Mouse (Mus musculus) right cerebral cortex, postnatal 25 days (tissue): ENCODE results near the gene Ddx49.

Experiments
- DNase-seq: peaks from one replicate; pipeline ENCODE4 v3.0.0; 2022

The Ddx49 gene

GRCm38 (mm10) chr8:70316511-70317504 lies 14.5 kb upstream of the Ddx49 start:
- DNase-seq, result peak; percentile 88

DNA sequence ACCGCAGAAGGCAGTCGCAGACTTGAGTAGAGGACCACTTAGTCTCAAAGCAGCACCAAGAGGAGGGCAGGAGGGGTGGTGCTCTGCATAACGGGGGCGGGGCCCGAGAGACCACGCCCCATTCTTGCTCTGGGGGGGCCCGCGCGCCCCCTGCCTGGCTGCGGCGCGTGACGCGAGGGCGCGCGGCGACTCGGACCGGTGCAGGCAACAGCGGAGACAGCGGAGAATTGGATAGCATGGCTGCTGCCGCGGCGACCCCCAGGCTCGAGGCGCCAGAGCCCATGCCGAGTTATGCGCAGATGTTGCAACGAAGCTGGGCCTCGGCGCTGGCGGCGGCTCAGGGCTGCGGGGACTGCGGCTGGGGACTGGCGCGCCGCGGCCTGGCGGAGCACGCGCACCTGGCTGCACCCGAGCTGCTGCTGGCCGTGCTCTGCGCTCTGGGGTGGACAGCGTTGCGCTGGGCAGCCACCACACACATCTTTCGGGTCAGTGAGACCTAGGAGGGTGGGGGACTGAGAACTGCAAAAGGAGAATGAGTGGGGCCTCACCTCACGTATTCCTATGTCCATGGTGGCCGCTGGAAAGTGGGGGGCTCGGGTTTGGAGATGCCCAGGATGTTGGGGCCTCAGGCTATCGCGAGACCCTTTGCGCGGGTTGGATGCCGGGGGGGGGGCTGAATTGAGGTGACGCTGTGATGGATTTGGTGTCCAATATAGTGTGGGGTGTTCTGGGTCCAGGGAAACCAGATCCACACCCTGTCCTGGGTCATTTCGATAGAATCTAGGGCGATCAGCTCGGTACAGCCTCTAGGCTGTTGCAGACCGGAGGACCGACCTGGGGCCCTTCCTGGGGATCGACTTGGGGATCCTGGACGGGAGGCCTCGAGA lies 13.6 kb upstream of the Ddx49 start, which contains the start of gene Cers1:
Gene Cers1, plus strand, starts transcription at position 152 of the 887 bp plus-strand sequence.
- peak; percentile 87 for DNase-seq

DNA sequence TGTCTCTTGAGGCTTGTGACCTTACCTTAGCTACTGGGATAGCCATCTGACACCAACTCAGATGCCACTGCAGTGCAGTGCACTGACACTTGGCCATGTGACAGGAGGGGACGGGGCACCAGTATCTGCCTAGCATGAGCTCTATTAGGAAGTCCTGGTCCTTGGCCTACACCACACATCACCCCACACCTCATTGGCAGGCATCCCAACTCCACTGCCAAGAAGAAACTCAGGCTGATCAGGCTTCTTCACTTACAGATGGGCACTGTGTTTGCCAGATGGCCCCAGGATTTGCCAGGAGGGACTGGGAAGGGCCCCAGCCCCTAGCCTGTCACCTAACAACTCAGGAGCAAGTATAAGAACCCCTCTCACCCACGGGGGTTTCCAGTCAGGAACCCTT lies 11.1 kb upstream of the Ddx49 start:
- DNase-seq, result no peak

- DNase-seq, result no peak
Measured at GRCm38 (mm10) chr8:70309311-70309710, 7.0 kb upstream of the Ddx49 start.

DNA sequence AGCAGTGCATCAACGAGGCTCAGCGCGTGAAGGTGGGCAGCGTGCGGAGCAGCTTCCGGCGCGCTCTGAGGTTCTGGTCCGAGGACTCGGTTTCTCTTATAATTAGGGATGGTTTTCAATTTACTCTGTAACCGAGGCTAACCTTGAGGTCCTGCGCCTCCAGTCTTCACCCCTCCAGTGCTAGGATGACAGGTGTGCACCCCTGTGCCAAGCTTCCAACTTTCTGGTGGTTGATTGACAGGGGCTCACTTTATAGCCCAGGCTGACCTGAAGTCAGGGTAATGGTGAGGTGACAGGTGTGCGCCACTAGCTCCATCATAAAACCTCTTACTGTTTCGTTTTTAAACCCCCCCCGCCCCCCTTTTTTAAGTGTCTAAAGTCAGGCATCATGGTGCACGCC lies 612 bp upstream of the Ddx49 start:
- DNase-seq, result no peak

DNA sequence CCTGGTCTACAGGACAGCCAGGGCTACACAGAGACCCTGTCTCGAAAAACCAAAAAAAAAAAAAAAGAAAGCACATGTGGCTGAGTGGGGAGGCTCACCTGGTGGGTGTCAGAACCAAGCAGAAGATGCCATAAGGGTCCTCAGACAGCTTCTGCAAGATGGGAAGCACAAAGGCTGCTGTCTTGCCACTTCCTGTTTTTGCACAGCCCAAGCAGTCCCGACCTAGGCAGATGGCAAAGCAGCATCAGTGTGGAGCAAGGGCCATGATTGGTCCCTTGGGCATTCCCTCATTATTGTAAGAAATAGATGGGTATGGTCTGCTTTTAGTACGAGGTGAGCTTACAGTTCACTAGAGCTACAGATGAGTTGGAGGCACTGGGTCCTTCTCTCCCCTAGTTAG lies 1.4 kb downstream of the Ddx49 start:
- DNase-seq, result no peak

DNA sequence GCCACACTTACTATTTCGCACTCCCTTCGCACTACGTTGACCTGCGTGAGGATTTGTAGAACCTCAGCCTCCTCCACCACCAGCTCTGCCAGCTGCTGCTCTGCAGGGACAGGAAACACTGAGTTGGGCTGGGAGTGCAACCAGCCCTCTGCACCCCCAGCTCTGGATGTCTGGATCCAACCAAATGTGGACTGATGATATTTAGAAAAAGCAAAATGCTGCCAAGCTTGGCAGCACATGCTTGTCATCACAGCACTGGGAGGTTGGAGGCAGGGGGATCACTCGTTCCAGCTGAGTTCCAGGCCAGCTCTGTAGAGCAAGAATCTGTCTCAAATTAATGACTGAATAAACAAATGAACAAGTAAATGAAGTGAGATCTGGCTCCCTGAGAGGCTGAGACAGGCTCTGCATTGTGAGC lies 8.3 kb downstream of the Ddx49 start:
- DNase-seq, result no peak

DNA sequence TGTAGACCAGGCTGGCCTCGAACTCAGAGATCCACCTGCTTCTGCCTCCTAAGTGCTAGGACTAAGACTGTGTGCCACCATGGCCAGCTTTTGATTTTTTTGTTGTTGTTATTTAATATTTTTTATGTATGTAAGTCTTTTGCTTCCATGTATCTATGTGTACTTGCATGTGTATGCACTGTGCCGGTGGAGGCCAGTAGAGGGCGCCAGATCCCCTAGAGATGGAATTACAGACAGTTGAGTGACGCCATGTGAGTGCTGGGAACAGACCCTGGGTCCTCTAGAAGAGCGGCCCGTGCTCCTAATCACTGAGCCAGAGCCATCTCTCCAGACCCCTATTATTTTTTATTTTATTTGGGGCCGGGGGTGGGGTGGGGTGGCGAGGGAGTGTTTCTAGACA lies 15.6 kb downstream of the Ddx49 start:
- DNase-seq, result no peak

- no peak for DNase-seq
Measured at GRCm38 (mm10) chr8:70285304-70285703, 17.0 kb downstream of the Ddx49 start.

DNA sequence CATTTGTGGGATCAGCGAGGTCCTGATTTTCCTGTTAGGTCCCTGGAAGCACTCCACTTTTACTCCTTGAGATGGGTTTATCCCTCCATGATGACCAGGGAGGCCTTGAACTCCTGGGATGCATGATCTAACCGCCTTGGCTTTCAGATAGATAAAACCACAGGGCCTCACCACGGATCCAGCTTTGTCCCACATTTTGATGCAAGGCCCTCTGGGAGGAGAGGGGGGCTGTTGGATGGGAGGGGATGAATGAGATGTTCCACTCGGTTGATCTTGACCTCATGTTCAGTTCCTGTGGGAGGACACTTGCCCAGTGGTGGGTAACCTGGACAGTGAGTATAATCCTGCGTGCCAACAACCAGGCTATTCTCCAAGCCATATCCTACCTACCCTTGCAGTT lies 17.9 kb downstream of the Ddx49 start:
- DNase-seq, result no peak

- DNase-seq, result peak; percentile 20
Measured at GRCm38 (mm10) chr8:70283136-70284077, 18.9 kb downstream of the Ddx49 start.

- DNase-seq, result peak; percentile 79
Measured at GRCm38 (mm10) chr8:70282603-70283135, 19.6 kb downstream of the Ddx49 start, which contains the start of gene Homer3. Gene Homer3, plus strand, starts transcription at chr8:70282827.

GRCm38 (mm10) chr8:70281001-70281400 lies 21.3 kb downstream of the Ddx49 start:
- DNase-seq, result no peak

DNA sequence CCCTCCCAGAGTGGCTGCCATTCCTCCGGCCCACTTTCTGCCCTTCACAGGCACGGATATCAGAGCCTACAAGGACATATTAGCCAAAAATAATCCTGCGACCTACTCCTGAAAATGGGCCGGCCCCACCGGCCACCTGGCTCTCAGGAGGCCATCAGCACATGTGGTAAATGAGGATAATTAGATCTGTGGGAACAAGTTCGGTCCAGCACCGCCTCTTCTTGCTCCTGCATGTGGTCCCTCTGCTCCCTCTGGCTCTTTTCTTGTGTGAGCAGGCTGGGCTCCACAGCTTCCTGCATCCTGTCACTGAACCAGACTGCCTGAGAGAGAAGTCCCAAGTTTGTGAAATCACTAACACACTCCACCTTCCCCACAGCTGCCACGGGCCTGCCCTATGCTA lies 23.0 kb downstream of the Ddx49 start:
- no peak for DNase-seq

DNA sequence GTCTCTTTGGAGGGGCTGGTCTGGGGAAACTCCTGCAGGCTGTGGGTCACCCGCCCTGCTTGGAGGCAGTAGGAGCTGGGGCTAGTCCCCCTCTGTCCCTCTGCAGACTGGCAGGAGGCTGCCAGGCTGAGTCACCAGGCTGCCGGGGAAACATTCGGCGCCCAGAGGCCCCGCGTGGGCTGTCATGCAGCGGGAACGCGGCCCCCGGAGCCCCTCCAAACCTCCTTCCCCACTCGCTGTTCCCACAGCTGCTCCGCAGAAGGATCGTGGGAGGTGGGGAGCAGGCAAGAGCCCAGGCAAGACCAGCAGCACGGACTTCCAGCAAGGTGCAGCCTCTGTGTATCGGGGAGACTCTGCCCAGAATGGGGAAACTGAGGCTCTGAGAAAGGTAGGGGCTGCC lies 24.1 kb downstream of the Ddx49 start:
- DNase-seq, result peak; percentile 25

GRCm38 (mm10) chr8:70276476-70276875 lies 25.8 kb downstream of the Ddx49 start:
- no peak for DNase-seq

DNA sequence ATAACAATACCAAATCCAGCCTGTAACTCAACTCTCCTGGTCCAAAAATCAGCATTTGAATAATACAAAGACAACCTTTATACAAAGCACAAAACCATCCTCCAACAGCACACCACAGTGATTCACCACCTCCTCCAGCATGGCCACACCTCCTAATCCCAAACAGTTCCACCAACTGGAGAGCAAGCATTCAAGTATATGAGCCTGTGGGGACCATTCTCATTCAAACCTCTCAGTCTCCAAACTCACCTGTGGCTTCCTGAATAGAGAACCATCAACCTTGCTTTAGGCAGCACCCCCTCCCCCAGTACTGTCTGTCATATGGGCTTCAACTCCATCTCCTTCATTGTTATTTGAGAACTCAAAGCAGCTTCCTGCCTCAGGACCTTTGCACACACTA lies 27.9 kb downstream of the Ddx49 start:
- DNase-seq, result no peak

DNA sequence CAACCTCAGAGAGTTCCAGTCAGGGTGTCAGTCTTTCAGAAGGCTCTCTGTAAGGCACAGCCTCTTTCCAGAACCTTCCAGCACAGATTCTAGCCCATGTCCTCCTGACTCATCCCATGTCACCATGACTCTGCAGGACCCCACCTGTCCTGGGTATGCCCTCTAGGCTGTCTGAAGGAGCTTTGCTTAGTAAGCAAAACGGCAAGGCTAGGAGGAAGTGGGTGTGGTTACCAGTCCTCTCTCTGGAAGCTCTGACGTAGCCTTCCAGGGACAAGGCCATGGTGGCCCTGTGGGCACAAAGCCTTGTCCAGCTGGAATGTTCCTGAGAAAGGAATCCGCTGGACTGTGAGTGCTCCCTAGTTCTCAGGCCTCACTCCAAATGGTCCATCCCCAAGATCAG lies 29.3 kb downstream of the Ddx49 start:
- no peak for DNase-seq

- DNase-seq, result peak; percentile 24
Measured at GRCm38 (mm10) chr8:70268799-70269565, 33.3 kb downstream of the Ddx49 start.

DNA sequence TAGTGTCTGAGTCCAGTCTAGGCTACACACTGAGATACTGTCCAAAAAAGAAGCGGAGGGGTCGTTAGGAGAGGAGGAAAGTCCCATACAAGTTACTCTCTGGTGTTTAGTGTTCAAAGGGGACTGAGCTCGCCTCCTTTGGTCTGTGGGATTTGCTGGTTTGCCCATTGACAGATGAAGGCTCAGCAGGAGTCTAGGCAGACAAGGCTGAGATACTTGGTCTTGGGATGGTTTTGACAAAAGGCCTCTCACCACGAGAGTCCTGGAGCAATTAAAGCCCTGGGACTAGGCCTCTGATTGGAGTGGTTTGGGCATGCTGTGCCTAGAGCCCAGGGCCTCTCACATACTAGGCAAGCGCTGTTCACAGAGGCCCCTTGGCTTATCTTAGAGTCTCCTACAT lies 34.0 kb downstream of the Ddx49 start:
- DNase-seq, result no peak

- DNase-seq, result no peak
Measured at GRCm38 (mm10) chr8:70267674-70268073, 34.6 kb downstream of the Ddx49 start.
